In genomic region chr1:135588973-135589372, GRCm38 (mm10) we compare ENCODE assay signal across 28 mouse cellular contexts. TPM values are rescaled to one million over a fixed set of nuclear protein-coding genes. Genes with fewer than 3 reads are reported as not detected.
A peak's percentile ranks its signal among the peaks of the same experiment; 100 is the strongest.
DNase-seq lines count a peak whose midpoint lies in the region; ATAC-seq lines count a peak whose summit lies in the region.
"Had no signal": no experiment of that assay in that cellular context is flagged by ENCODE, and none has a peak within 500 bp of the region (broad histone marks: within the 10 kb centered on the region; RNA-seq: fewer than 3 reads in every experiment).

No protein-coding gene starts in this region.

- no peak overlapping the region for H3K9ac ChIP-seq in forebrain, embryonic 16.5 days (replicated peaks; ENCODE audit: low read depth, low read length)
- no peak overlapping the region for H3K9ac ChIP-seq in forebrain, embryonic 14.5 days (ENCODE audit: low read length)
- no peak overlapping the region for H3K9ac ChIP-seq in hindbrain, embryonic 14.5 days
- H3K9ac ChIP-seq in hindbrain, embryonic 11.5 days (ENCODE audit: low read depth, low read length): no peak overlapping the region
- no peak overlapping the region for H3K9ac ChIP-seq in midbrain, embryonic 16.5 days (ENCODE audit: low read depth, low read length)
- H3K9ac ChIP-seq in midbrain, embryonic 11.5 days (ENCODE audit: low read length): no peak overlapping the region
- H3K9ac ChIP-seq in neural tube, embryonic 15.5 days (replicated peaks): no peak overlapping the region
- H3K9ac ChIP-seq: embryonic facial prominence, embryonic 15.5 days; liver, embryonic 14.5 days; neural tube, embryonic 12.5 days had no signal

- peak overlapping the region; percentile 2; the same call in 1 of the 2 replicates for H3K27ac ChIP-seq in forebrain, embryonic 16.5 days (ENCODE audit: low read length)
- no peak overlapping the region for H3K27ac ChIP-seq in forebrain, embryonic 14.5 days (ENCODE audit: low read depth, low read length)
- 0 out of 2 replicates have a peak overlapping the region, but pooled peaks have one; percentile 60 for H3K27ac ChIP-seq in hindbrain, embryonic 14.5 days
- H3K27ac ChIP-seq in hindbrain, embryonic 11.5 days (ENCODE audit: low read depth, low read length): no peak overlapping the region
- peak overlapping the region; percentile 56 for H3K27ac ChIP-seq in midbrain, embryonic 16.5 days (ENCODE audit: low read length)
- H3K27ac ChIP-seq in midbrain, embryonic 11.5 days (ENCODE audit: low read depth, low read length): no peak overlapping the region
- H3K27ac ChIP-seq in neural tube, embryonic 15.5 days (replicated peaks): peak overlapping the region; percentile 35; the same call in 1 of the 2 replicates
- H3K27ac ChIP-seq: embryonic facial prominence, embryonic 15.5 days; gastrocnemius, adult 2 months; liver, embryonic 14.5 days; neural tube, embryonic 12.5 days had no signal

- 70% methylated on average over 3 of the region's 3 CpGs for WGBS in forebrain, embryonic 16.5 days
- 70% methylated on average over 3 of the region's 3 CpGs for WGBS in forebrain, embryonic 14.5 days
- 66% methylated on average over 3 of the region's 3 CpGs for WGBS in hindbrain, embryonic 14.5 days
- WGBS in hindbrain, embryonic 11.5 days: 51% methylated on average over 3 of the region's 3 CpGs
- 61% methylated on average over 3 of the region's 3 CpGs for WGBS in midbrain, embryonic 16.5 days
- 79% methylated on average over 3 of the region's 3 CpGs for WGBS in midbrain, embryonic 11.5 days
- WGBS in neural tube, embryonic 15.5 days: 76% methylated on average over 3 of the region's 3 CpGs

- no peak for DNase-seq in forebrain, embryonic 14.5 days (ENCODE audit: low spot score)
- no peak for DNase-seq in hindbrain, embryonic 14.5 days (ENCODE audit: low spot score)
- no peak for DNase-seq in hindbrain, embryonic 11.5 days (ENCODE audit: low spot score)
- DNase-seq in midbrain, embryonic 11.5 days (ENCODE audit: low spot score, missing footprints): no peak
- DNase-seq: adrenal gland, adult 2 months; adrenal gland, postnatal 36 days; cerebellum, adult 18-20 months; gastrocnemius, adult 2 months; gastrocnemius, postnatal 36 days; heart, adult 18-20 months; heart, postnatal 14 days; kidney, adult 9 months; kidney, postnatal 10 days; layer of hippocampus, adult 9-11 months; liver; lung, adult 2 months; lung, postnatal 10 days; thymus, adult 2 months; thymus, postnatal 36 days had no signal

- no peak overlapping the region for H3K4me2 ChIP-seq in forebrain, embryonic 16.5 days (ENCODE audit: low read length)
- H3K4me2 ChIP-seq in forebrain, embryonic 14.5 days (ENCODE audit: low read length): no peak overlapping the region
- no peak overlapping the region for H3K4me2 ChIP-seq in hindbrain, embryonic 14.5 days (replicated peaks)
- H3K4me2 ChIP-seq in hindbrain, embryonic 11.5 days (replicated peaks; ENCODE audit: low read depth, low read length): no peak overlapping the region
- no peak overlapping the region for H3K4me2 ChIP-seq in midbrain, embryonic 16.5 days (ENCODE audit: low read length)
- H3K4me2 ChIP-seq in midbrain, embryonic 11.5 days: no peak overlapping the region
- H3K4me2 ChIP-seq in neural tube, embryonic 15.5 days: no peak overlapping the region
- H3K4me2 ChIP-seq: embryonic facial prominence, embryonic 15.5 days; neural tube, embryonic 12.5 days had no signal

- ATAC-seq in forebrain, embryonic 16.5 days: no peak
- ATAC-seq in forebrain, embryonic 14.5 days: no peak
- no peak for ATAC-seq in hindbrain, embryonic 14.5 days (ENCODE audit: low FRiP score)
- no peak for ATAC-seq in hindbrain, embryonic 11.5 days (ENCODE audit: low FRiP score)
- no peak for ATAC-seq in midbrain, embryonic 16.5 days
- no peak for ATAC-seq in midbrain, embryonic 11.5 days (ENCODE audit: low FRiP score)
- ATAC-seq in neural tube, embryonic 15.5 days (ENCODE audit: low FRiP score): no peak
- ATAC-seq: activated CD4-positive, CD25-positive, alpha-beta regulatory T cell, adult 4 months; CD4-positive, CD25-positive, alpha-beta regulatory T cell, adult 4 months; intestine, postnatal 0 days had no signal

- no peaks in the 10 kb centered on the region for H3K36me3 ChIP-seq in forebrain, embryonic 16.5 days (ENCODE audit: control insufficient read depth, insufficient read depth)
- no peaks in the 10 kb centered on the region for H3K36me3 ChIP-seq in forebrain, embryonic 14.5 days (ENCODE audit: control insufficient read depth, insufficient read depth, low read length)
- no peaks in the 10 kb centered on the region for H3K36me3 ChIP-seq in hindbrain, embryonic 14.5 days (replicated peaks; ENCODE audit: control insufficient read depth, insufficient read depth)
- H3K36me3 ChIP-seq in hindbrain, embryonic 11.5 days (ENCODE audit: control insufficient read depth, insufficient read depth, low read length): no peaks in the 10 kb centered on the region
- H3K36me3 ChIP-seq in midbrain, embryonic 16.5 days (ENCODE audit: control insufficient read depth, insufficient read depth, low read length): no peaks in the 10 kb centered on the region
- H3K36me3 ChIP-seq in midbrain, embryonic 11.5 days (ENCODE audit: control insufficient read depth, insufficient read depth, low read length): no peaks in the 10 kb centered on the region
- H3K36me3 ChIP-seq in neural tube, embryonic 15.5 days: no peaks in the 10 kb centered on the region
- H3K36me3 ChIP-seq: embryonic facial prominence, embryonic 15.5 days; neural tube, embryonic 12.5 days had no signal

- no peaks in the 10 kb centered on the region for H3K27me3 ChIP-seq in forebrain, embryonic 16.5 days (replicated peaks; ENCODE audit: control insufficient read depth, insufficient read depth, low read length)
- H3K27me3 ChIP-seq in forebrain, embryonic 14.5 days (replicated peaks; ENCODE audit: control insufficient read depth, insufficient read depth, low read length): no peaks in the 10 kb centered on the region
- H3K27me3 ChIP-seq in hindbrain, embryonic 14.5 days (ENCODE audit: control insufficient read depth, insufficient read depth, low read length): no peaks in the 10 kb centered on the region
- H3K27me3 ChIP-seq in hindbrain, embryonic 11.5 days (ENCODE audit: control insufficient read depth, insufficient read depth, low read length): no peaks in the 10 kb centered on the region
- H3K27me3 ChIP-seq in midbrain, embryonic 16.5 days (ENCODE audit: control insufficient read depth, insufficient read depth, low read depth, low read length): no peaks in the 10 kb centered on the region
- no peaks in the 10 kb centered on the region for H3K27me3 ChIP-seq in midbrain, embryonic 11.5 days (ENCODE audit: control insufficient read depth, insufficient read depth, low read length)
- no peaks in the 10 kb centered on the region for H3K27me3 ChIP-seq in neural tube, embryonic 15.5 days (replicated peaks)
- H3K27me3 ChIP-seq: neural tube, embryonic 12.5 days had no signal

- no peaks in the 10 kb centered on the region for H3K9me3 ChIP-seq in forebrain, embryonic 16.5 days (ENCODE audit: control insufficient read depth, low read length)
- no peaks in the 10 kb centered on the region for H3K9me3 ChIP-seq in forebrain, embryonic 14.5 days (replicated peaks; ENCODE audit: control insufficient read depth, low read length)
- no peaks in the 10 kb centered on the region for H3K9me3 ChIP-seq in hindbrain, embryonic 14.5 days (ENCODE audit: control insufficient read depth, low read length)
- no peaks in the 10 kb centered on the region for H3K9me3 ChIP-seq in hindbrain, embryonic 11.5 days (ENCODE audit: control insufficient read depth, low read length)
- H3K9me3 ChIP-seq in midbrain, embryonic 16.5 days (replicated peaks; ENCODE audit: control insufficient read depth, low read length, poor library complexity, severe bottlenecking): no peaks in the 10 kb centered on the region
- no peaks in the 10 kb centered on the region for H3K9me3 ChIP-seq in midbrain, embryonic 11.5 days (ENCODE audit: control insufficient read depth, low read length)
- no peaks in the 10 kb centered on the region for H3K9me3 ChIP-seq in neural tube, embryonic 15.5 days (replicated peaks)
- H3K9me3 ChIP-seq: embryonic facial prominence, embryonic 15.5 days; neural tube, embryonic 12.5 days had no signal

- peaks cover 23% of the 10 kb centered on the region for H3K4me1 ChIP-seq in forebrain, embryonic 16.5 days (replicated peaks; ENCODE audit: control insufficient read depth, insufficient read depth, low read length)
- H3K4me1 ChIP-seq in forebrain, embryonic 14.5 days (ENCODE audit: control insufficient read depth, insufficient read depth, low read length): peaks cover 13% of the 10 kb centered on the region
- peaks cover 20% of the 10 kb centered on the region for H3K4me1 ChIP-seq in hindbrain, embryonic 14.5 days (replicated peaks; ENCODE audit: control insufficient read depth, insufficient read depth, low read length)
- peaks cover 4% of the 10 kb centered on the region; the same call in 1 of the 2 replicates for H3K4me1 ChIP-seq in hindbrain, embryonic 11.5 days (replicated peaks; ENCODE audit: control insufficient read depth, insufficient read depth, low read length)
- peaks cover 19% of the 10 kb centered on the region for H3K4me1 ChIP-seq in midbrain, embryonic 16.5 days (ENCODE audit: control insufficient read depth, insufficient read depth, low read length)
- H3K4me1 ChIP-seq in midbrain, embryonic 11.5 days (ENCODE audit: control insufficient read depth, insufficient read depth, low read length): no peaks in the 10 kb centered on the region; the same call in none of the 2 replicates
- H3K4me1 ChIP-seq in neural tube, embryonic 15.5 days: peaks cover 31% of the 10 kb centered on the region

- H3K4me3 ChIP-seq in forebrain, embryonic 16.5 days (replicated peaks; ENCODE audit: low read length): no peak overlapping the region
- H3K4me3 ChIP-seq in forebrain, embryonic 14.5 days (ENCODE audit: low read depth, low read length): no peak overlapping the region
- H3K4me3 ChIP-seq in hindbrain, embryonic 14.5 days (replicated peaks; ENCODE audit: low read length): no peak overlapping the region
- H3K4me3 ChIP-seq in hindbrain, embryonic 11.5 days (ENCODE audit: low read depth, low read length): no peak overlapping the region
- H3K4me3 ChIP-seq in midbrain, embryonic 16.5 days (ENCODE audit: low read depth, low read length): no peak overlapping the region
- H3K4me3 ChIP-seq in midbrain, embryonic 11.5 days (ENCODE audit: low read depth, low read length): no peak overlapping the region
- no peak overlapping the region for H3K4me3 ChIP-seq in neural tube, embryonic 15.5 days (replicated peaks)
- H3K4me3 ChIP-seq: embryonic facial prominence, embryonic 15.5 days; gastrocnemius, adult 2 months; neural tube, embryonic 12.5 days had no signal

RNA-seq across cellular contexts. Expression of gene Nav1, which starts 18.1 kb away (rescaled TPM):
- polyA plus RNA-seq in forebrain, embryonic 16.5 days (2015; fragmentation: Nextera tagmentation; extraction: Ambion mirVana): 48.6 and 62.6 TPM in 2 replicates
- 26.1 and 38.3 TPM in 2 replicates for polyA plus RNA-seq in forebrain, embryonic 14.5 days (2014; fragmentation: Nextera tagmentation; extraction: Ambion mirVana)
- 56.2 and 60.2 TPM in 2 replicates for polyA plus RNA-seq in hindbrain, embryonic 14.5 days (2014; fragmentation: Nextera tagmentation; extraction: Ambion mirVana)
- polyA plus RNA-seq in hindbrain, embryonic 11.5 days (2014; fragmentation: Nextera tagmentation; extraction: Ambion mirVana): 16.9 and 21.0 TPM in 2 replicates
- polyA plus RNA-seq in midbrain, embryonic 16.5 days (2015; fragmentation: Nextera tagmentation; extraction: Ambion mirVana): 53.9 and 57.1 TPM in 2 replicates
- 10.4 and 13.3 TPM in 2 replicates for polyA plus RNA-seq in midbrain, embryonic 11.5 days (2014; fragmentation: Nextera tagmentation; extraction: Ambion mirVana)
- polyA plus RNA-seq in neural tube, embryonic 15.5 days (2015; fragmentation: Nextera tagmentation; extraction: Ambion mirVana): 40.8 and 44.1 TPM in 2 replicates

Comparison
In these comparisons a context has a peak if more than half of its experiments do, and no peak if none do; other contexts are left out.
1. H3K27ac ChIP-seq: peak in forebrain, embryonic 16.5 days (single experiment), hindbrain, embryonic 14.5 days (single experiment), midbrain, embryonic 16.5 days (single experiment) and neural tube, embryonic 15.5 days (single experiment); none in forebrain, embryonic 14.5 days (single experiment), hindbrain, embryonic 11.5 days (single experiment) and midbrain, embryonic 11.5 days (single experiment).